Mouse (Mus musculus): ENCODE measurements around the gene Cdk14. TPM values are rescaled to one million over a fixed set of nuclear protein-coding genes. Genes with fewer than 3 reads are reported as not detected.
A peak's percentile ranks its signal among the peaks of the same experiment; 100 is the strongest.

Gene Cdk14
- polyA plus RNA-seq, 1 experiment from 2014 or later = 10.6 TPM

DNA sequence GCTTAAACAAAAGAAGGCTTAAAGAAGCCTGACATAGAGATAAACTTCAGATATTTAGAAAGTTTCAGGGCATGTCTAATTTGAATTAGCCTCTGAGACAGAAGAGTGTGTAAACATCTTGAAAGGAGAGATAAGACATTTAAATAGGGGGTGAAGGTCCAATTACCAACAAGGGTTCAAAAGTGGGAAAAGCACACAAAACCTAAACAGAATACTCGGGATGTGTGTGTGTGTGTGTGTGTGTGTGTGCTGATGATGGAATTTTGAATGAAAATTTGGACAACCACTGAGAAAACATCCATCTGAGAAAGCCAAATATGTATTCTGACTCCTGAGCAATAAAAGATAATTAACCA is 208.4 kb downstream of the Cdk14 start:
- H3K4me2 ChIP-seq (ENCODE audit: low read depth, low read length) = peak overlapping the region; percentile 52
- H3K4me3 ChIP-seq (ENCODE audit: low read length) = no peak overlapping the region
- peak overlapping the region; percentile 77 for H3K27ac ChIP-seq (ENCODE audit: low read length)
- WGBS = 23% methylated on average over 1 of the region's 1 CpGs
- H3K27me3 ChIP-seq (ENCODE audit: control insufficient read depth, insufficient read depth, low read length) = no peaks in the 10 kb centered on the region
- no peaks in the 10 kb centered on the region for H3K9me3 ChIP-seq (replicated peaks; ENCODE audit: control insufficient read depth, low read length)
- ATAC-seq (replicated peaks; ENCODE audit: extremely low read depth, insufficient read depth, low FRiP score) = no peak
- H3K36me3 ChIP-seq (ENCODE audit: control insufficient read depth, insufficient read depth) = no peaks in the 10 kb centered on the region
- H3K9ac ChIP-seq (ENCODE audit: low read length) = peak overlapping the region; percentile 46
- peaks cover 24% of the 10 kb centered on the region for H3K4me1 ChIP-seq (ENCODE audit: control insufficient read depth, insufficient read depth, low read length)

DNA sequence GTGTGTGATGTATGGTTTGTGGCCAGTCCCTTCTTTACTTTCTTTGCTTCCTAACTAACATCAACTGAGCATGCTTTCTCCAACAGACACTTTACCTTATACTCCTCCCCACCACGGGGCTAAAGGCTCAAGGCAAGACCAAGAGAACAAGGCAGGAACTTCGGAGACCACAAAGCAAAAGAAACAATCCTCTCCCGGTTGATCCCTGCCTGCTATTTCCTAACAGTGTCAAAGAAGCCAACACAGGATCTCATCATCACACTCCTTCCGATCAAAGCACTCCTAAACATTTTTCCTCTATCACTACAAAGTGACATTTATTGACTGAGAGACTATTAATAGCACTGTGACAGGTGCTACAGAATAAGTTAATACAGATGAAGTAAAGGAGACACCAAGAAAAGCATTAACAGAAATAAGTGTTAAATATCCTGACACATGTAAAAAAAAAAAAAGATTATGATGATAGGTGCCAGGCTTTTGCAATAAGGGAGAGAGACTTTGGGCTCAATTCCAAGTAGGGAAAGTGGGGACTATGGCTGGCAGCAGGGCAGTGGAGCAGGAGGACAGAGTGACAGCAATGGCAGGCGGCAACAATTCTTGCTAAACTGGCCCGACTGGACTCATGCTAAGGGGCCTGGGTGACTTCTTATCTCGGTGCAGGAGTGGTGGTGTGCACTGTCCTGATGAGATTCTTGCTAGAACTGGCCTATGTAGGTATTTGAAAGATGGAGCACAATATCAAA is 208.9 kb downstream of the Cdk14 start:
- Histone ChIP-seq H3K9me3 (replicated peaks; ENCODE audit: control insufficient read depth, low read length) (no peaks in the 10 kb centered on the region), H3K36me3 (ENCODE audit: control insufficient read depth, insufficient read depth) (no peaks in the 10 kb centered on the region), H3K9ac (ENCODE audit: low read length) (peak overlapping the region; percentile 46), H3K4me3 (ENCODE audit: low read length) (no peak overlapping the region), H3K27me3 (ENCODE audit: control insufficient read depth, insufficient read depth, low read length) (no peaks in the 10 kb centered on the region), H3K4me2 (ENCODE audit: low read depth, low read length) (peak overlapping the region; percentile 52), H3K4me1 (ENCODE audit: control insufficient read depth, insufficient read depth, low read length) (peaks cover 24% of the 10 kb centered on the region), H3K27ac (ENCODE audit: low read length) (peak overlapping the region; percentile 77)
- peak; percentile 49 for ATAC-seq (replicated peaks; ENCODE audit: extremely low read depth, insufficient read depth, low FRiP score)
- WGBS = 22% methylated on average over 7 of the region's 7 CpGs

DNA sequence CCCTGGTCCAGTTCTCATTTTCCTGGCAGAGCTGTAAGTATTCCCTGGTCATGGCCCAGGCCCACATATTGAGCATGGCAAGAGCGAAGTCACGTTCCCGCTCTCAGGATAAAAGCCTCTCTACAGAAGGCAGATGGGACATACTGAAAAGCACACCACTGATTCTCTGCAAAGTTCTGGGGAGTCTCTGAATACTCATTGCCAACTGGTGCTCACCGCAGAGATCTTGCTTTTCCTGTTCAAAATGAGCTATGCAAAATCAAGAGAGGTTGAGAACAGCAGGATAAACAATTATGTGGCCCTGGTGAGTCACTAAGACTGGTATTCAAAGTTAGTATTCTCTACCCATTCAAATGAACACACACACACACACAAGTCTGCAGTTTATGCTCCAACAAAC is 212.1 kb downstream of the Cdk14 start:
- H3K4me1 ChIP-seq (ENCODE audit: control insufficient read depth, insufficient read depth, low read length) = peaks cover 24% of the 10 kb centered on the region
- no peak overlapping the region for H3K9ac ChIP-seq (ENCODE audit: low read length)
- peak overlapping the region; percentile 23 for H3K27ac ChIP-seq (ENCODE audit: low read length)
- no peak for ATAC-seq (replicated peaks; ENCODE audit: extremely low read depth, insufficient read depth, low FRiP score)
- no peaks in the 10 kb centered on the region for H3K9me3 ChIP-seq (replicated peaks; ENCODE audit: control insufficient read depth, low read length)
- no peaks in the 10 kb centered on the region for H3K27me3 ChIP-seq (ENCODE audit: control insufficient read depth, insufficient read depth, low read length)
- no peak overlapping the region for H3K4me2 ChIP-seq (ENCODE audit: low read depth, low read length)
- H3K4me3 ChIP-seq (ENCODE audit: low read length) = no peak overlapping the region
- 64% methylated on average over 4 of the region's 4 CpGs for WGBS
- no peaks in the 10 kb centered on the region for H3K36me3 ChIP-seq (ENCODE audit: control insufficient read depth, insufficient read depth)

DNA sequence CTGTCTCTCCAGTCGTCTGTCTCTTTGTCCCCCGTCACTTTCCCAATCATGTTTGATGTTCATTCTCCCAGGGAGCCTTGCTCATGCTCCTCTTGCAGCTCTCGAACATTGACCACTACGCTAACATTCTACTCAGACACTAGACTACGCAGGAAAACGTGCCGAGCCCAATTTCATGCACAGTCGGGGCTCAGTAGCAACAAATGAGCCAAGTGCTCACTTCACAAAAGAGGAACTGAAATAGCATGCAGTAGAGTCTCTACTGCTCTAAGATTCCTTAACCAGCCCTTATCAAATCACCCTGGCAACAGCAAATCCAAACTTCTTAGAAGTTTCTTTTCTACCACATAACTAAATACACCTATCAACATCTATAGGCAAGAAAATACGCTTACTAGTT is 214.1 kb downstream of the Cdk14 start:
- H3K9me3 ChIP-seq (replicated peaks; ENCODE audit: control insufficient read depth, low read length) = no peaks in the 10 kb centered on the region
- H3K27me3 ChIP-seq (ENCODE audit: control insufficient read depth, insufficient read depth, low read length) = no peaks in the 10 kb centered on the region
- no peak for ATAC-seq (replicated peaks; ENCODE audit: extremely low read depth, insufficient read depth, low FRiP score)
- no peak overlapping the region for H3K4me2 ChIP-seq (ENCODE audit: low read depth, low read length)
- H3K9ac ChIP-seq (ENCODE audit: low read length) = no peak overlapping the region
- no peak overlapping the region for H3K4me3 ChIP-seq (ENCODE audit: low read length)
- H3K27ac ChIP-seq (ENCODE audit: low read length) = no peak overlapping the region
- WGBS = 71% methylated on average over 9 of the region's 9 CpGs
- H3K4me1 ChIP-seq (ENCODE audit: control insufficient read depth, insufficient read depth, low read length) = peaks cover 15% of the 10 kb centered on the region
- H3K36me3 ChIP-seq (ENCODE audit: control insufficient read depth, insufficient read depth) = no peaks in the 10 kb centered on the region

DNA sequence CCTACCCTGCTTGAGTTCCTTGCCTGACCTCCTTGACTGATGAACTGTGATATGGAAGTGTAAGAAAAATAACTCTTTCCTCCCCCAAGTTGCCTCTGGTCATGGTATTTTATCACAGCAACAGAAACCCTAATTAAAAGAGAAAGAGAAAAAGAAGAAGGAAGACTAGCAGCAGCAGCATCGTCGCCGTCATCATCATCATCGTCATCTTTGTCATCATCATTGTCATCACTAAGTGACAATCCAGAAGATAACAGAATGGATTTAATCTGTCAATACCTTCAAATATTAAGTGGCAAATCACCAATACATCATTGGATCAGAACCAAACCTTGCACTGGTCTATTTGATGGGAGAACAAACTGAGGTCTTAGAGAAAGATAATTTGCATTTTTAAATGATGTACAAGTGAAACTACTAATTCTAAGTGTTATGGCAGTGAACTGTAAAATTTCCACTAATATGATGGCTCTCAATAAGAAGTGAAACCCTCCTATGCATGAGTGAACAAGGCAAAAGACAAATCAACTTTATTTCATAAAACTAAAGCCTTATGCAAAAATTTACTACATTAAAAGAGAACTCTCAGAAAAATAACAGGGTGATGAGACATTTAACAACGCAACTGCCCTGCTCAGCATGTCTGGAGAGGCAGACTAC is 225.4 kb downstream of the Cdk14 start:
- Histone ChIP-seq H3K4me2 (ENCODE audit: low read depth, low read length) (no peak overlapping the region), H3K36me3 (ENCODE audit: control insufficient read depth, insufficient read depth) (no peaks in the 10 kb centered on the region), H3K27ac (ENCODE audit: low read length) (no peak overlapping the region), H3K9me3 (replicated peaks; ENCODE audit: control insufficient read depth, low read length) (no peaks in the 10 kb centered on the region), H3K27me3 (ENCODE audit: control insufficient read depth, insufficient read depth, low read length) (no peaks in the 10 kb centered on the region), H3K4me1 (ENCODE audit: control insufficient read depth, insufficient read depth, low read length) (peaks cover 2% of the 10 kb centered on the region; the same call in 1 of the 2 replicates), H3K9ac (ENCODE audit: low read length) (no peak overlapping the region), H3K4me3 (ENCODE audit: low read length) (no peak overlapping the region)
- ATAC-seq (replicated peaks; ENCODE audit: extremely low read depth, insufficient read depth, low FRiP score) = no peak
- WGBS = 93% methylated on average over 5 of the region's 5 CpGs

DNA sequence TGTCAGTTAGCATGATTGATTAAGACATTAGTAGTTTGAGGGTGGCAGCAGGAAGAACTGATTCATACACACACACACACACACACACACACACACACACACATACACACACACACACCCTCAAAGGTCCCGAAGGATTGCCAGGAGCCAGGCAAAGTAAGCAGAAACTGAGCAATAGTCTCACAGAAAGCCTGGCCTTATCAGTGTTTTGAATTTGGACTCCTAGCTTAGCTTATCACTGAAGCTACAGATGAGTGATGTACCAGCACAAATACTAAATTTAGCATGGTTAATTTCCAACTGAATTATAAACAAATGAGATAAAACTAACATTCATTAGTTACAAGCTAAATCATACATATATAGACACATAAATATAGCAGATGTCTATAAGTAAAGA is 230.5 kb downstream of the Cdk14 start:
- Histone ChIP-seq H3K4me3 (ENCODE audit: low read length) (no peak overlapping the region), H3K9me3 (replicated peaks; ENCODE audit: control insufficient read depth, low read length) (no peaks in the 10 kb centered on the region), H3K36me3 (ENCODE audit: control insufficient read depth, insufficient read depth) (no peaks in the 10 kb centered on the region), H3K9ac (ENCODE audit: low read length) (no peak overlapping the region), H3K27ac (ENCODE audit: low read length) (no peak overlapping the region), H3K27me3 (ENCODE audit: control insufficient read depth, insufficient read depth, low read length) (no peaks in the 10 kb centered on the region), H3K4me2 (ENCODE audit: low read depth, low read length) (no peak overlapping the region), H3K4me1 (ENCODE audit: control insufficient read depth, insufficient read depth, low read length) (peaks cover 12% of the 10 kb centered on the region)
- 11% methylated on average over 1 of the region's 1 CpGs for WGBS
- no peak for ATAC-seq (replicated peaks; ENCODE audit: extremely low read depth, insufficient read depth, low FRiP score)

DNA sequence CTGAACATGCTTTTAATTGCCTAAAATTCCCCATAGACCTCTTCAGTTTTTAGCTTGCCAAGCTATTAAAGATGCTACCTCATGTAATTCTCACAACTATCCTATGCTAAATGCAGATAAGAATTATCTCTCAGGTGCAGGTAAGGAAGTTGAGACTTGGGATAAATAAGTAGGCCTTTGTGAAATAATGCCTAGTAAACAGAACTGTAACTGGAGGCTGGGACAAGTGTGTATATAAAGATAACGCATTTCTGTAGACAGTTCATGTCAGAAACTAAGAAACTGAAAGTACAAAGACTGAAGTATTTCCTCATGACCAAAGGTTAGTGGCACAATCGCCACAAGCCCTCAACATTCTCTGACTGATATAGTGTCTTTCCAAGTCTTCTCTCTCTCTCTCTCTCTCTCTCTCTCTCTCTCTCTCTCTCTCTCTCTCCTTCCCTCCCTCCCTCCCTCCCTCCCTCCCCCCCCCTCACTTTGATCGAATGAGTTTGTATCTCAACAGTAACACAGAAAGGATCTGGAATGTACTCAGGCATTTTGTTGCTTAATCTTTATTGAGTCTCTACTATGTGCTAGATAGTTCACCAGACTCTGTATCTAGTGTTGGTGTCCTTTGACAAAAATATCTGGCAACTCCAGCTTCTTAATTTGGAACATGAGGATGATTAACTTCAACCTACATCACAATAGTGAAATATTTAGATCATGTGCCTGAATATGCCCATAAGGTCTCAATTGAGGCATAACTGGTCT is 233.9 kb downstream of the Cdk14 start:
- Histone ChIP-seq H3K4me2 (ENCODE audit: low read depth, low read length) (no peak overlapping the region), H3K36me3 (ENCODE audit: control insufficient read depth, insufficient read depth) (no peaks in the 10 kb centered on the region), H3K9me3 (replicated peaks; ENCODE audit: control insufficient read depth, low read length) (no peaks in the 10 kb centered on the region), H3K9ac (ENCODE audit: low read length) (no peak overlapping the region), H3K27me3 (ENCODE audit: control insufficient read depth, insufficient read depth, low read length) (no peaks in the 10 kb centered on the region), H3K4me1 (ENCODE audit: control insufficient read depth, insufficient read depth, low read length) (peaks cover 12% of the 10 kb centered on the region), H3K27ac (ENCODE audit: low read length) (no peak overlapping the region), H3K4me3 (ENCODE audit: low read length) (no peak overlapping the region)
- no peak for ATAC-seq (replicated peaks; ENCODE audit: extremely low read depth, insufficient read depth, low FRiP score)
- WGBS = 54% methylated on average over 3 of the region's 3 CpGs

DNA sequence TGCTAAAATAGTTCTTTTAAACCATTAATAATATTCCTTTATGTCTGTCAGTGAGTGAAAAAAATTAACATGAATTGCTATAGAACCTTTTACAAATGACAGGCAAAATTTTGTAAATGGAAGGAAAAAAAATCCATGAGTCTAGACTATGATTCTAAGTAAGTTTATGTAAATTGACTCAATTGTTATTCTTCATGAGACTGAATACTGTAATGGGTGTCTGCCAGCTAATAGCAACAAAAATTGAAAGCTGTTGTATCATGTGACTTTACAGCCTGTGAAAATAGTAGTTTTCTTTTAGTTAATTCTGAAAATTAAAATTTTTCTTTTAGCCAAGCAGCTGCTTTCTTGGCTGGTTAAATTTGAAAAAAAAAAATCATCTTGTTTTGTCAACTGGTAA is 234.6 kb downstream of the Cdk14 start:
- Histone ChIP-seq H3K9ac (ENCODE audit: low read length) (no peak overlapping the region), H3K4me2 (ENCODE audit: low read depth, low read length) (no peak overlapping the region), H3K4me3 (ENCODE audit: low read length) (no peak overlapping the region), H3K27ac (ENCODE audit: low read length) (no peak overlapping the region), H3K36me3 (ENCODE audit: control insufficient read depth, insufficient read depth) (no peaks in the 10 kb centered on the region), H3K9me3 (replicated peaks; ENCODE audit: control insufficient read depth, low read length) (no peaks in the 10 kb centered on the region), H3K4me1 (ENCODE audit: control insufficient read depth, insufficient read depth, low read length) (peaks cover 15% of the 10 kb centered on the region), H3K27me3 (ENCODE audit: control insufficient read depth, insufficient read depth, low read length) (no peaks in the 10 kb centered on the region)
- no peak for ATAC-seq (replicated peaks; ENCODE audit: extremely low read depth, insufficient read depth, low FRiP score)

DNA sequence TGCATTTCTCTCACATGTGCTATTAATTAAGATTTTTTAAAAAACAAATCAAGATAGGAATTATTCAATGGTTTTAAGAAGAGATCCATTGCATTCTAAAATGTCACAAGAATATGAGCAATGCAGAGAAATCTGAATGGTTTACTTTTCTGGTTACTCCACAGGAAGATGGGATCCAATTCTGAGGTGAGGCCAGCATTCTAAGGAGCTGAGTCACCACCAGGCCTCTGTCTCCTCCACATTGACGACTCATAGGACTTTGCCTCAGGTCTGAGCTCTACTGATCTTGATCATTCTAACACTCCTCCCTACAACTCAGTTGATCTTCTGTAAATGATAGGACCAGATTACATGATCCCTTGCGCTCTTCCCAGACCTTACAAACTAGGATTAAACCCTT is 239.4 kb downstream of the Cdk14 start:
- H3K9me3 ChIP-seq (replicated peaks; ENCODE audit: control insufficient read depth, low read length) = no peaks in the 10 kb centered on the region
- 61% methylated on average over 2 of the region's 2 CpGs for WGBS
- H3K4me3 ChIP-seq (ENCODE audit: low read length) = no peak overlapping the region
- H3K4me1 ChIP-seq (ENCODE audit: control insufficient read depth, insufficient read depth, low read length) = peaks cover 4% of the 10 kb centered on the region
- no peak overlapping the region for H3K4me2 ChIP-seq (ENCODE audit: low read depth, low read length)
- no peaks in the 10 kb centered on the region for H3K27me3 ChIP-seq (ENCODE audit: control insufficient read depth, insufficient read depth, low read length)
- peak; percentile 67; the same call in 1 of the 2 replicates for ATAC-seq (replicated peaks; ENCODE audit: extremely low read depth, insufficient read depth, low FRiP score)
- H3K27ac ChIP-seq (ENCODE audit: low read length) = peak overlapping the region; percentile 53
- no peak overlapping the region for H3K9ac ChIP-seq (ENCODE audit: low read length)
- no peaks in the 10 kb centered on the region for H3K36me3 ChIP-seq (ENCODE audit: control insufficient read depth, insufficient read depth)

Data from heart, embryonic 16.5 days (tissue).